ENCODE assay signal across 8 mouse cellular contexts in genomic region chr7:16453118-16453711, GRCm38 (mm10). TPM values are rescaled to one million over a fixed set of nuclear protein-coding genes. Genes with fewer than 3 reads are reported as not detected.
DNase-seq lines count a peak whose midpoint lies in the region; ATAC-seq lines count a peak whose summit lies in the region.

No protein-coding gene starts in this region.

- peak overlapping the region; percentile 92 for H3K4me2 ChIP-seq in limb, embryonic 12.5 days
- peak overlapping the region; percentile 93 for H3K4me2 ChIP-seq in midbrain, embryonic 14.5 days (ENCODE audit: low read length)

- H3K4me1 ChIP-seq in limb, embryonic 12.5 days (replicated peaks) = peaks cover 7% of the 10 kb centered on the region
- peaks cover 8% of the 10 kb centered on the region for H3K4me1 ChIP-seq in midbrain, embryonic 14.5 days (ENCODE audit: control insufficient read depth, insufficient read depth, low read length)

- peak overlapping the region; percentile 75 for H3K9ac ChIP-seq in limb, embryonic 12.5 days (replicated peaks)
- H3K9ac ChIP-seq in midbrain, embryonic 14.5 days (replicated peaks; ENCODE audit: low read length) = peak overlapping the region; percentile 64

- ATAC-seq in limb, embryonic 12.5 days (ENCODE audit: insufficient number of reproducible peaks, insufficient read depth, low FRiP score, low TSS enrichment, low read depth) = peak; percentile 44; the same call in 1 of the 2 replicates
- ATAC-seq in midbrain, embryonic 14.5 days (ENCODE audit: low FRiP score, low TSS enrichment) = peak; percentile 69

- H3K9me3 ChIP-seq in limb, embryonic 12.5 days = peaks cover 2% of the 10 kb centered on the region; the same call in 1 of the 2 replicates
- H3K9me3 ChIP-seq in midbrain, embryonic 14.5 days (ENCODE audit: control insufficient read depth, low read length) = no peaks in the 10 kb centered on the region

- peaks cover 26% of the 10 kb centered on the region for H3K36me3 ChIP-seq in limb, embryonic 12.5 days
- 0 out of 2 replicates have a peak, but pooled peaks cover 12% of the 10 kb centered on the region for H3K36me3 ChIP-seq in midbrain, embryonic 14.5 days (ENCODE audit: control insufficient read depth, insufficient read depth, low read length)

- H3K27me3 ChIP-seq in limb, embryonic 12.5 days = no peaks in the 10 kb centered on the region
- H3K27me3 ChIP-seq in midbrain, embryonic 14.5 days (ENCODE audit: control insufficient read depth, insufficient read depth, low read length) = no peaks in the 10 kb centered on the region

- peak overlapping the region; percentile 82 for H3K4me3 ChIP-seq in limb, embryonic 12.5 days (replicated peaks)
- peak overlapping the region; percentile 84 for H3K4me3 ChIP-seq in midbrain, embryonic 14.5 days (replicated peaks; ENCODE audit: low read depth, low read length)

- DNase-seq in 416B (ENCODE audit: low read depth) (peak; percentile 81), R1 (ENCODE audit: low read depth, low spot score) (peak; percentile 92)
- peak; percentile 85 for DNase-seq in embryo, embryonic 10.5 days (ENCODE audit: low spot score)
- peak; percentile 56 for DNase-seq in heart, adult 8-10 months (ENCODE audit: low spot score)
- DNase-seq in kidney, adult 8-10 months = peak; percentile 44 to 50
- DNase-seq in midbrain, embryonic 14.5 days = peak; percentile 83
- peak; percentile 40 for DNase-seq in thymus, postnatal 25 days

- peak overlapping the region; percentile 72 for H3K27ac ChIP-seq in limb, embryonic 12.5 days
- 0 out of 2 replicates have a peak overlapping the region, but pooled peaks have one; percentile 55 for H3K27ac ChIP-seq in midbrain, embryonic 14.5 days (replicated peaks; ENCODE audit: low read depth, low read length)

- WGBS in limb, embryonic 12.5 days = under 1% methylated on average over 23 of the region's 23 CpGs
- WGBS in midbrain, embryonic 14.5 days = under 1% methylated on average over 23 of the region's 23 CpGs

RNA-seq across cellular contexts. Expression of gene Tmem160, which starts 0.6 kb away (rescaled TPM):
- total RNA-seq in heart, adult 8-10 months (2022) = 10 to 100 TPM; 79.6 to 97.6 (median 89.8) TPM
- 59.7 and 62.0 TPM in 2 replicates for polyA plus RNA-seq in limb, embryonic 12.5 days (2016; fragmentation: Nextera tagmentation; extraction: Ambion mirVana)
- 59.6 and 84.1 TPM in 2 replicates for polyA plus RNA-seq in midbrain, embryonic 14.5 days (2014; fragmentation: Nextera tagmentation; extraction: Ambion mirVana)

RNA-seq across cellular contexts. Expression of gene Npas1, which starts 24.3 kb away (rescaled TPM):
- not detected for total RNA-seq in heart, adult 8-10 months (2022)
- polyA plus RNA-seq in limb, embryonic 12.5 days (2016; fragmentation: Nextera tagmentation; extraction: Ambion mirVana) = 0.42 and 0.44 TPM in 2 replicates
- polyA plus RNA-seq in midbrain, embryonic 14.5 days (2014; fragmentation: Nextera tagmentation; extraction: Ambion mirVana) = 3.7 and 4.4 TPM in 2 replicates

RNA-seq across cellular contexts. Expression of gene Zc3h4, which starts 52.5 kb away (rescaled TPM):
- total RNA-seq in heart, adult 8-10 months (2022) = 10 to 100 TPM; 22.6 to 32.9 (median 28.8) TPM
- polyA plus RNA-seq in limb, embryonic 12.5 days (2016; fragmentation: Nextera tagmentation; extraction: Ambion mirVana) = 26.3 and 26.8 TPM in 2 replicates
- polyA plus RNA-seq in midbrain, embryonic 14.5 days (2014; fragmentation: Nextera tagmentation; extraction: Ambion mirVana) = 17.1 and 19.2 TPM in 2 replicates

Comparison
In these comparisons a context has a peak if more than half of its experiments do, and no peak if none do; other contexts are left out.
1. Peak in every context shown above with its lines: DNase-seq, ATAC-seq, H3K4me3 ChIP-seq and H3K27ac ChIP-seq.
2. DNase-seq: peak in every context shown above with its lines; median percentile 92 in R1; 85 in embryo, embryonic 10.5 days; 83 in midbrain, embryonic 14.5 days; 81 in 416B; 56 in heart, adult 8-10 months; 47 in kidney, adult 8-10 months; 40 in thymus, postnatal 25 days.